Mouse (Mus musculus): ENCODE measurements around the gene Tfeb.

- TF ChIP-seq CTCF (conservative IDR thresholded peaks at IDR 0.05; ENCODE audit: low read length) = no peak
- no peak for TF ChIP-seq POU5F1 (IDR thresholded peaks at IDR 0.05; ENCODE audit: borderline replicate concordance, low read length)
- TF ChIP-seq NANOG (IDR thresholded peaks at IDR 0.05; ENCODE audit: borderline replicate concordance, low read length) = no peak
Measured at GRCm38 (mm10) chr17:47805047-47805835, 68.4 kb downstream of the Tfeb start.
